Mouse (Mus musculus): ENCODE data around the gene Anp32e. TPM values are rescaled to one million over a fixed set of nuclear protein-coding genes. Genes with fewer than 3 reads are reported as not detected.
"Not testable (repeated sequence)": the region's sequence is repeated elsewhere in the genome, so short reads cannot be mapped to it uniquely, and the experiment has no call there.

The Anp32e gene
- polyA plus RNA-seq, 1 experiment from 2014 or later, result 150 TPM

DNA sequence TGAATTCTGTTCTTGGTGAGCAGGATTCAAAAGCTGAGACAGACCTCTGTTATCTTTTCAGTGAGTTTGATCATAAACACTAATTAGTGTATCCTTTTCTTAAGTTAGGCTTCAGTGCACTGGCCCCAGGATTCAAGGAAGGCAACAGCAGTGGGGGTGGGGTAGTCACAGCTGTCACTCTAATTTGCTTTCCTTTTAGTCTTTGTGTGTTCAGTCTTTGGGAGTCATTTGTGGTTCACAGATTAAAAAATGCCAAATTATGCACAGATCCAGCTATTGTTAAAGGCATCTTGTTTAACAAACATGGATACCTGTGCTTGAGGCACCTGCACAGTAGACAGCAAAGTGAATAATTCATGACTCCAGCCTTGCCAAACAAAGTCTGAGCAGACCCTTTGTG lies 24.0 kb downstream of the Anp32e start:
- ATAC-seq (ENCODE audit: low read depth), result no peak
- Histone ChIP-seq H3K36me3 (no peaks in the 10 kb centered on the region), H3K4me1 (replicated peaks) (peaks cover 17% of the 10 kb centered on the region), H3K9me3 (no peaks in the 10 kb centered on the region), H3K4me3 (no peak overlapping the region), H3K27ac (replicated peaks) (peak overlapping the region; percentile 67), H3K4me2 (no peak overlapping the region), H3K27me3 (no peaks in the 10 kb centered on the region), H3K9ac (no peak overlapping the region)

DNA sequence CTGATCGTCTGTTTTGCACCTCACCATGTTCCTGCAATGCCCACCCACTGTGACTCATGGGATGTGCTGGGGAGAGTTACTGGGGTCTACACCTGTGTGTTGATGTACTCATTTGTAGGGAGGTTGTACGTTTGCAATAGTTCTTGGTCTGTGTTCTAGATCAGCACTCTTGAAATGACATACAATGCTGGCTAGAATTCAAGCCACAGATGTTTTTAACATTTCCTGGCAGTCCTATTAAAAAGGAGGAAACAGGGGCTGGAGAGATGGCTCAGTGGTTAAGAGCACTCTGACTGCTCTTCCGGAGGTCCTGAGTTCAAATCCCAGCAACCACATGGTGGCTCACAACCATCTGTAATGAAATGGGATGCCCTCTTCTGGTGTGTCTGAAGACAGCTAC lies 24.5 kb downstream of the Anp32e start:
- H3K4me1 ChIP-seq (replicated peaks), result peaks cover 17% of the 10 kb centered on the region
- ATAC-seq (ENCODE audit: low read depth), result no peak
- 63% methylated on average over 3 of the region's 3 CpGs for WGBS

DNA sequence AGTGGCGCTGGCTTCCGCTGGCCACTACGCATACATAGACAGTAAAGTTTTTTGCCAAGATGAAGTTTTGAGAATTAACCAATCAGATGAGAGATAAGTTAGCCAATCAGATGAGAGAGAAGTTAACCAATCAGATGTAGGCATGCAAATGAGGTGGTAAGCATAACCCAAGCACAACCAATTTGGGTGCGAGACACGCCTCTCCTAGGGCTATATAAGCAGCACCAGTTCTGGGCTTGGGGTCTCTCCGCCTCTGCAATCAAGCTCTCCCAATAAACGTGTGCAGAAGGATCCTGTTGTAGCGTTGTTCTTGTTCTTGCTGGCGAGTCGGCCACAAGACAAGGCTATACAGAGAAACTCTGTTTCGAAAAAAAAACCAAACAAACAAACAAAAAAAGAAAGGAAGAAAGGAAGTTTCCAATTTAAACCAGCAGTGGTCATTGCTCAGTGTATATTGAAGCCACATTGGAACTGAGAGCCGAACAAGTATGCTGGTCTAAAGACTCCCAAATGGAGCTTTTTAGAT lies 25.7 kb downstream of the Anp32e start:
- not testable (repeated sequence) for H3K27me3 ChIP-seq; H3K9ac ChIP-seq; H3K4me3 ChIP-seq; H3K27ac ChIP-seq (replicated peaks); H3K4me2 ChIP-seq; H3K36me3 ChIP-seq; H3K9me3 ChIP-seq; ATAC-seq (ENCODE audit: low read depth)
- WGBS, result 87% methylated on average over 12 of the region's 12 CpGs
- H3K4me1 ChIP-seq (replicated peaks), result peaks cover 17% of the 10 kb centered on the region

More for the DNA sequence above, 24.5 kb downstream of the Anp32e start:
- peak overlapping the region; percentile 67 for H3K27ac ChIP-seq (replicated peaks)
- H3K4me3 ChIP-seq, result no peak overlapping the region
- no peak overlapping the region for H3K4me2 ChIP-seq
- H3K9me3 ChIP-seq, result no peaks in the 10 kb centered on the region
- H3K36me3 ChIP-seq, result no peaks in the 10 kb centered on the region
- no peaks in the 10 kb centered on the region for H3K27me3 ChIP-seq
- no peak overlapping the region for H3K9ac ChIP-seq

DNA sequence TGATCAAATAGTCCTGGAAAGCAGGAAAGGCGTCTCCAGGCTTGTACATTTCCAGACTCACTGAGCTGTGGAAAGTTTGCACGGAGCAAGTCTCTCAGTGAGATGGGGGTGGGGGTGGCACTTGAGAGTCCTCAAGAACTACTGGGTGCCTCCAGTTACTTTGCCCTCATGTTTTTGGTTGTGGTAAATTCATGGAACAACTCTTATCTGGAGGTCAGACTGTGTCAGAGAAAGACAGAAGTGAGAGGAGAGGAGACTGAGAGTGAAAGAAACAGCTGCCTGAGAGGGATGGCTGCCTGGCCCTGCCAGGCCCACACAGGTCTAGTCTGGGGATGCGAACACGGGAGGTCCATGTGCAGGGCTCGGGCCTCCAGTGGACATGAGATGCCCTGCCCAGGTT lies 26.3 kb downstream of the Anp32e start:
- H3K27ac ChIP-seq (replicated peaks), result no peak overlapping the region
- H3K4me3 ChIP-seq, result no peak overlapping the region
- no peak overlapping the region for H3K4me2 ChIP-seq
- no peak for ATAC-seq (ENCODE audit: low read depth)
- H3K9ac ChIP-seq, result no peak overlapping the region
- peaks cover 14% of the 10 kb centered on the region for H3K4me1 ChIP-seq (replicated peaks)
- no peaks in the 10 kb centered on the region for H3K27me3 ChIP-seq
- no peaks in the 10 kb centered on the region for H3K9me3 ChIP-seq
- WGBS, result 96% methylated on average over 5 of the region's 5 CpGs
- no peaks in the 10 kb centered on the region for H3K36me3 ChIP-seq

DNA sequence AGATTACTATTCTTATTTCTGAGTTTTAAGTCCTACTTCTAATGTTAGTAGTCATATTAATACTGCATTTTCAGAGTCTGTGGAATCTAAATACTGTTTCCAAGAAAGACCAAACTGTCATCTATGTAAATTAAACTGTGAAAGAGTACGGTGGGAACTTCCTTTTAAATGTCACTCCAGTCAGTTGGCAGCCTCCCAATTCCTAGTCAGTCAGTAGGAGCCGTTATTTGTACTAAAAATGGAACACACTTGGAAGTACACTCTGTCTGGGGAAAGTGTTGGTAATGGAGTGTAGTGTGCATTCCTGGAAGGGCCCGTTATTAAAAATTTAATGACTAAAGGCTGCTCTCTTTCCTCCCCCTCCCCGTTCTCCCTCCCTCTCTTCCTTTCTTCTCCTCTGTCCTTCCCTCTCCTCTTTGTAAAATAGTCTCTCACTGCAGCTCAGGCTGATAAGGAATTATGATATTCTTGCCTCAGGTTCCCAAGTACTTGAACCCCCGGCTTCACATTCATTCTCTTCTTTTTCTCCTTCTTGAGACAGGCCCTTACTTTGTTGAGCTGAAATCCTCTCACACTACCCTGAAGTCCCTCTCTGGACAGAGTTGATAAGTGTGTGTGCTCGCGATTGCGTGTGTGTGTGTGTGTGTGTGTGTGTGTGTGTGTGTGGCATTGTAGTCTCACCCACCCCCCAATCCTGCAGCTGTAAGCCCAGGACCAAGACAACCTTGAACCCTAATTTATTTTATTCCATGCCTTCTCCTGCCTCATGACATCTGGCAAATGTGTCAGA lies 28.5 kb downstream of the Anp32e start:
- no peak for ATAC-seq (ENCODE audit: low read depth)
- WGBS, result 69% methylated on average over 8 of the region's 8 CpGs
- H3K4me2 ChIP-seq, result no peak overlapping the region

DNA sequence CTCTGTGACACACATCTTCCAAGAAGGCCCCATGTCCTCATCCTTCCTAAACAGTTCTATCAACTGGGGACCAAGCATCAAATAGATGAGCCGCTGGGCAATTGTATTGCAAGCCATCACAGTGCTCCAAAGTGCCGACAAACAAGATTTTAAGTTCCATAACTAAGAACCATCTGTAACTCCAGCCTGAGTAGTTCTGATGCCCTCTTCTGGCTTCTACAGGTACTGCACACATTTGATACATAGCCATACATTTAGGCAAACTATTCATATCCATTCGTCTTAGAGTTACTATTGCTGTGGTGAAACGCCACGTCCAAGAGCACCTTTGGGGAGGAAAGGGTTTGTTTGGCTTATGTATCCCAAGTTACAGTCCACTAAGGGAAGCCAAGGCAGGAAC lies 30.0 kb downstream of the Anp32e start:
- WGBS, result 71% methylated on average over 5 of the region's 5 CpGs
- ATAC-seq (ENCODE audit: low read depth), result no peak
- H3K27ac ChIP-seq (replicated peaks), result no peak overlapping the region

More for the DNA sequence above, 28.5 kb downstream of the Anp32e start:
- Histone ChIP-seq H3K4me1 (replicated peaks) (peaks cover 6% of the 10 kb centered on the region; the same call in 1 of the 2 replicates), H3K9me3 (no peaks in the 10 kb centered on the region), H3K27me3 (no peaks in the 10 kb centered on the region), H3K36me3 (no peaks in the 10 kb centered on the region), H3K9ac (no peak overlapping the region), H3K4me3 (no peak overlapping the region), H3K27ac (replicated peaks) (no peak overlapping the region)

DNA sequence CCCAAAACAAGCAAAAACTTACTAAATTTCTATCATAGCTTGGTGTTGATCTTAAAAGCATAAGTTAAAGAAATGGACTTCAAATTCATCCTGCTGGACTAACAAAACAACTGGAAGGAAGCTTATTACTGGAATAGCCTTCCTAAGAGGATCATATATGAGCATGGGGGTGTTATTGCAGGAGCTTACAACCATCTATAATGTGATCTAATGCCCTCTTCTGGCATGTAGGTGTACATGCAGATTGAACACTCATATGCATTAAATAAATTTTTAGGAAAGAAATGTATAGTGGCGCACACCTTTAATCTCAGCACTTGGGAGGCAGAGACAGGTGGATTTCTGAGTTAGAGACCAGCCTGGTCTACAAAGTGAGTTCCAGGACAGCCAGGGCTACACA lies 30.8 kb downstream of the Anp32e start:
- WGBS, result 96% methylated on average over 1 of the region's 1 CpGs
- Histone ChIP-seq H3K4me3 (no peak overlapping the region), H3K9ac (no peak overlapping the region), H3K9me3 (no peaks in the 10 kb centered on the region), H3K36me3 (no peaks in the 10 kb centered on the region), H3K4me2 (no peak overlapping the region), H3K27ac (replicated peaks) (no peak overlapping the region), H3K4me1 (replicated peaks) (no peaks in the 10 kb centered on the region), H3K27me3 (no peaks in the 10 kb centered on the region)
- ATAC-seq (ENCODE audit: low read depth), result no peak

More for the DNA sequence above, 30.0 kb downstream of the Anp32e start:
- Histone ChIP-seq H3K36me3 (no peaks in the 10 kb centered on the region), H3K9ac (no peak overlapping the region), H3K4me3 (no peak overlapping the region), H3K4me2 (no peak overlapping the region), H3K27me3 (no peaks in the 10 kb centered on the region), H3K4me1 (replicated peaks) (no peaks in the 10 kb centered on the region), H3K9me3 (no peaks in the 10 kb centered on the region)

DNA sequence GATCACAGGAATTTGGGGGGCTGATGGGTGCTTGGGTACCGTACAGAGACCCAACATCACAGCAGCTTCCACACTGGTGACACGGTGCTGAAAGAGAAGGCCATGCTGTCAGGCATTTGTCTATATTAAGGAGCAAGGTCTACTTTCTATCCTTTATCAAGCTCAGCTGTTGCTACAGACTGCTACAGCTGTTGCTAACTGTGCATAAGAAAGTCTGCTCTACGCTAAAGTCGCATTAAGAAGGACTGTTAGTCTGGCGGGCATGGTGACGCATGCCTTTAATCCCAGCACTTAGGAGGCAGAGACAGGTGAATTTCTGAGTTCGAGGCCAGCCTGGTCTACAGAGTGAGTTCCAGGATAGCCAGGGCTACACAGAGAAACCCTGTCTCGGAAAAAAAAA lies 33.1 kb downstream of the Anp32e start:
- H3K27me3 ChIP-seq; H3K9ac ChIP-seq; H3K4me1 ChIP-seq (replicated peaks); ATAC-seq (ENCODE audit: low read depth); H3K36me3 ChIP-seq; H3K4me3 ChIP-seq; H3K27ac ChIP-seq (replicated peaks); H3K9me3 ChIP-seq; H3K4me2 ChIP-seq: not testable (repeated sequence)
- 86% methylated on average over 8 of the region's 8 CpGs for WGBS

DNA sequence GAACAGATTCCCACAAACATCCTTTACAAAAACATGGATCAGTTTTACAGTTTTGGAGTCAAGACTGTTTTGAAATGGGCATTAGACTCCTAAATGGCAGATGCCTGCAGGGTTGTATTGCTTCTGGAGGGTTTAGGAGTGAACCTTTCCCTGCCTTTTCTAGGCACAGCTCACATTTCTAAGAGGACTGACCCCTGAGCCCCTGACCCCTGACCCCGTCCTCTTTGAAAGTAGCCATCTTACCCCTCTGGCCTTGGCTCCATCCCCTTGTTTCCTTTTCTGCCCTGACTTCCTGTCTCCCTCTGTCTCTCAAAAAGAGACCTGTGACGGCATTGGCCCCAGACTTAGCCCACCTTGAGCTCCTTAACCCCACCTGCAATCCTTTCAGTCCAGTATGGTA lies 34.2 kb downstream of the Anp32e start:
- ATAC-seq (ENCODE audit: low read depth), result no peak
- H3K36me3 ChIP-seq, result no peaks in the 10 kb centered on the region
- peaks cover 5% of the 10 kb centered on the region; the same call in 1 of the 2 replicates for H3K4me1 ChIP-seq (replicated peaks)
- H3K27me3 ChIP-seq, result peaks cover 3% of the 10 kb centered on the region; the same call in 1 of the 2 replicates
- H3K9ac ChIP-seq, result no peak overlapping the region
- H3K4me2 ChIP-seq, result no peak overlapping the region
- no peaks in the 10 kb centered on the region for H3K9me3 ChIP-seq
- no peak overlapping the region for H3K4me3 ChIP-seq
- 53% methylated on average over 2 of the region's 2 CpGs for WGBS
- no peak overlapping the region for H3K27ac ChIP-seq (replicated peaks)

DNA sequence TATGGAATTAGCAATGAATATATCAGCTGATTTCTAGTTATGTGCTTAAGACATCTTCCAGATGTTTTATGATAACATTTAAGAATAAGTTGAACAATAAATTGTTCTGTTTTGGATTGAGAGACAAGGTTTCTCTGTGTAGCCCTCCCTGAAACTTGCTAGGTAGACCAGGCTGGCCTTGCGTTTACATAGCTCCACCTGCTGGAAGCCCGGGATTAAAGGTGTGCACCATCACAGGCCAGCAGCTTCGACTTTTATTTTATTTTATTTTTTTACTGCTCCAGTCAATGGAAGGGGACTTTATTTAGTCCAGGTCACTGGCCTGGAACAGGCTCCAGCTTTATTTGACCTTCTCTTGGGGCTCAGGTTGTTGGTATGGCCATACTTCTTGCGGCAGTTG lies 34.6 kb downstream of the Anp32e start:
- peaks cover 5% of the 10 kb centered on the region; the same call in 1 of the 2 replicates for H3K4me1 ChIP-seq (replicated peaks)
- 47% methylated on average over 4 of the region's 4 CpGs for WGBS
- H3K27ac ChIP-seq (replicated peaks), result no peak overlapping the region

DNA sequence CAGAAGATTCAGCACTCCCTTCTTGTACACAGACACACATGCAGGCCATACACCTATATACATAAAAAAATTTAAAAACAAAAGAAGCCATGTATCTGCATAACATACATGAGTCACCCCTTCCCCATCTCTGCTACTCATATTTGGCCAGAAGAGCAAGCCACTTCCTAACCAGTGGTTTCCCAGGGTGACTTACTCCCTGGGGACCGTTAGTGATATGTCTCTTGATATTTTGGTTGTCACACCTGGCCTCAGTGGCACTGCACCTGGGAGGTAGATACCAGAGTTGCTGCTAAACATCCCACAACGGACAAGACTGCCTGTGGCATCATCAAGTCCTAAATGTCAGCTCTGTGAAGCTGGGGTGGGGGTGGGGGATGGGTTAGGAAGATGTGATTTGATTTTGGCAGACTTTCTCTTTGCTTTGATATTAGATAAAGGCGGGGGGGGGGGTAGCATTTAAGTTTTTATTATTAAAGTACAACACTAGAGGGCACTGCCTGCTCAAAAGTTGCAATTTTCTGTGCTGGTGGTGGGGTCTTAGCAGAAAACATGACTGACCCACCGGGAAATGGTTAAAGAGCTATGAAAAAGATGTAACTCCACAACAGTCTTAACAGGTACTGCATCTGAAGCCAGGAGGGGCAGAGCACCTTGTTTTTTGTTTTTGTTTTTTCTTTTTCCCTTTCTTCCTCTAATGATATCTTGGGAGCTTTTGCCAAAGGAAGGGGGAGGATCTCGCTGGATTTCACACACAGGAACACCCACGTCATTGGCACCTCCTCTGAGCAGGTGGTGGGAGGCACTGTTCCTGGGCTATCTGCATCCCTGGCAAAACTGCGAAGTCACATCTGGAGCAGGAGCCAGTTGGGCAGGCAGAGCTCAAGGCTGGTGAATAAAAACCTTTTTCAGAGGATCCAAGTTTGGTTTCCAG lies 36.7 kb downstream of the Anp32e start:
- peak overlapping the region; percentile 7; the same call in 1 of the 2 replicates for H3K4me3 ChIP-seq
- peak overlapping the region; percentile 39 for H3K4me2 ChIP-seq
- peaks cover 3% of the 10 kb centered on the region; the same call in 1 of the 2 replicates for H3K27me3 ChIP-seq
- no peak overlapping the region for H3K27ac ChIP-seq (replicated peaks)
- peaks cover 5% of the 10 kb centered on the region; the same call in 1 of the 2 replicates for H3K4me1 ChIP-seq (replicated peaks)
- ATAC-seq (ENCODE audit: low read depth), result 0 out of 2 replicates have a peak, but pooled peaks have one; percentile 51
- no peaks in the 10 kb centered on the region for H3K36me3 ChIP-seq
- H3K9ac ChIP-seq, result peak overlapping the region; percentile 53; the same call in 1 of the 2 replicates
- no peaks in the 10 kb centered on the region for H3K9me3 ChIP-seq
- 10% methylated on average over 7 of the region's 7 CpGs for WGBS

More for the DNA sequence above, 34.6 kb downstream of the Anp32e start:
- no peaks in the 10 kb centered on the region for H3K9me3 ChIP-seq
- ATAC-seq (ENCODE audit: low read depth), result no peak
- no peak overlapping the region for H3K4me2 ChIP-seq
- H3K36me3 ChIP-seq, result no peaks in the 10 kb centered on the region
- H3K9ac ChIP-seq, result no peak overlapping the region
- H3K4me3 ChIP-seq, result no peak overlapping the region
- H3K27me3 ChIP-seq, result peaks cover 3% of the 10 kb centered on the region; the same call in 1 of the 2 replicates

DNA sequence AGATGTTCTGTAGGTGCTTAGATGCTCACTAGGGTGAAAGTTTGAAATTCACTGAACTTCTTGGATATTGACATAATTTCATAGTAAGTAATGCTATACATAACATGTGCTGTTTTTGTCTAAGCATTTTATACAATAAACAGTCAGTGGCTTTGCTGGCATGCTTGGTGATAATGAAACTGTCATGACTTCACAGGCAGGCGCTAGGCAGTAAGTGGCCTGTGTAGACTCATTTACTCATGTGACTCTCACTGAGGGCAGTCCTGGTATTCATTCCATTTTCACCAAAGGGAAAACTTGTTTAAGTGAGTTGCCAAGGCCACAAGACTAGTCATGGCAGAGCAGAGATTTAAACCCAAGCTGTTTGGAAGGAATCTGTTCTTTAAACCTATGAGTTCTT lies 40.2 kb downstream of the Anp32e start:
- Histone ChIP-seq H3K9me3 (no peaks in the 10 kb centered on the region), H3K27me3 (peaks cover 3% of the 10 kb centered on the region; the same call in 1 of the 2 replicates), H3K9ac (no peak overlapping the region), H3K4me1 (replicated peaks) (peaks cover 28% of the 10 kb centered on the region), H3K4me3 (no peak overlapping the region), H3K36me3 (no peaks in the 10 kb centered on the region), H3K4me2 (no peak overlapping the region), H3K27ac (replicated peaks) (no peak overlapping the region)
- no peak for ATAC-seq (ENCODE audit: low read depth)
- WGBS, result 91% methylated on average over 1 of the region's 1 CpGs
